Mouse (Mus musculus): Measurements from ENCODE around the gene Vangl1. TPM values are rescaled to one million over a fixed set of nuclear protein-coding genes. Genes with fewer than 3 reads are reported as not detected.

Vangl1 gene
- polyA plus RNA-seq, 1 experiment from 2014 or later, result 59.4 TPM

DNA sequence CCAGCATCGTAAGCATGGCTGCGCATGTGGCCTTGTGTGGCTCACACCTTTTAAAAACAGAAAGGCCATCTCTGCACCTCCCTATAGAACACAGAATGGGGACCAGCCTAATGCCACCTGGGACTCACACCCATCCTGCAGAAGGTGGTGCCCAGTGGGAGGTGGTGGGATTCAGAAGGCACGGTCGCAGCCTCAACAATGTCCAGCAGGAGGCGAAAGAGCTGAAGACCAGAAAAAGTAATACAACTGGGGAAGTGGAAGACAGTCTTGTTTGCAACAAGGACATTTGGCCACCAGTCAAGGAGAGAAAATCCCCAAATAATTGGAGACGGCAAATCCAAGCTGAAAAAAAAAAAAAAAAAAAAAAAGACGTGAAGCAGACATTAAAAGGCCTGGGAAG lies 82.4 kb downstream of the Vangl1 start:
- Histone ChIP-seq H3K4me1 (replicated peaks) (peaks cover 13% of the 10 kb centered on the region), H3K27ac (no peak overlapping the region), H3K27me3 (no peaks in the 10 kb centered on the region), H3K36me3 (no peaks in the 10 kb centered on the region), H3K9ac (no peak overlapping the region), H3K4me3 (replicated peaks) (no peak overlapping the region), H3K9me3 (replicated peaks) (no peaks in the 10 kb centered on the region), H3K4me2 (no peak overlapping the region)
- WGBS (ENCODE audit: insufficient replicate concordance), result 75% methylated on average over 7 of the region's 7 CpGs
- DNase-seq (no peak), ATAC-seq (ENCODE audit: low read depth) (no peak)

DNA sequence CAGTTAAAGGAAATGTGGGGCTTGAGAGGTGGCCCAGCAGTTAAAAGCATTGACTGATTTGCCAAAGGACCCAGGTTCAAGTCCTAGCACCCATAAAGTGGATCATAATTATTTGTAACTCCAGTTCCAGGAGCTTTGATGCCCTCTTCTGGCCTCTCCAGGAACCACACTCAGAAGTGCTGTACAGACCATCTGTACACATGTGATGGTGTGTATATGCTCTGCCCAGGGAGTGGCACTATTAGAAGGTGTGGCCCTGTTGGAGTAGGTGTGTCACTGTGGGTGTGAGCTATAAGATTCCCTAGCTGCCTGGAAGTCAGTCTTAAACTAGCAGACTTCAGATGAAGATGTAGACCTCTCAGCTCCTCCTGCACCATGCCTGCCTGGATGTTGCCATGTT lies 83.5 kb downstream of the Vangl1 start:
- Histone ChIP-seq H3K36me3 (no peaks in the 10 kb centered on the region), H3K4me2 (no peak overlapping the region), H3K4me1 (replicated peaks) (peaks cover 13% of the 10 kb centered on the region), H3K27me3 (no peaks in the 10 kb centered on the region), H3K4me3 (replicated peaks) (no peak overlapping the region), H3K27ac (no peak overlapping the region), H3K9me3 (replicated peaks) (no peaks in the 10 kb centered on the region), H3K9ac (no peak overlapping the region)
- ATAC-seq (ENCODE audit: low read depth) (peak; percentile 89), DNase-seq (peak; percentile 18)

DNA sequence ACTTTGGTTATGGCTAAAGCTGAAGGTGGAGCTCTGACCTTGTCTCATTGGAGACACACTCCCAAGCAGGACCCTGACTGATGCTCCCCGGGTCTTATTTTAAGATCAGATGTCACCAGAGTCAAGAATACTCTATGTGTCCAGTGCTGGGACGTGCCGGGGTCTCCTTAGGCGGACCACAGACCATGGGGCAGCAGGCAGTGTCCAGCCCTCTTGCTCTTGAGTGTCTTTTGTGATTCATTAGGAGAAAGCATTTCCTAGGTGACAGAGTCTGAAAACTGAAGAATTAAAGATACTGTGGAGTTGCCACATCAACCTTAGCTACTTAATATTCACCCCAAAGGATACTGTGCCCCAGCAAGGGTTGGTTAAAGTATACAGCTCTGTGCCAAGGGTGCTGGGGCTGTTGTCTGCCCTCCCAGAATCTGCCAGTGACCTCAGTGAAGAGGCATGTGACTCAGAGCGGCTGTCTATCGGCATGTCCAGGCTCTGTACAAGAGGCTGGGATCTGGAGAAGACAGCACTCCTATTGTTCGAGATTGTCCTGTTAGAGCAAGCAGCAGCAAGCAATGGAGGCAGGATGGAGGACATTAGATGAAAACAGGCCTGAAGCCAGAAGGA lies 92.4 kb downstream of the Vangl1 start:
- Histone ChIP-seq H3K27ac (no peak overlapping the region), H3K9ac (no peak overlapping the region), H3K4me2 (no peak overlapping the region), H3K36me3 (no peaks in the 10 kb centered on the region), H3K27me3 (no peaks in the 10 kb centered on the region), H3K4me1 (replicated peaks) (no peaks in the 10 kb centered on the region), H3K9me3 (replicated peaks) (no peaks in the 10 kb centered on the region), H3K4me3 (replicated peaks) (no peak overlapping the region)
- DNase-seq, result no peak
- no peak for ATAC-seq (ENCODE audit: low read depth)
- 72% methylated on average over 7 of the region's 7 CpGs for WGBS (ENCODE audit: insufficient replicate concordance)

DNA sequence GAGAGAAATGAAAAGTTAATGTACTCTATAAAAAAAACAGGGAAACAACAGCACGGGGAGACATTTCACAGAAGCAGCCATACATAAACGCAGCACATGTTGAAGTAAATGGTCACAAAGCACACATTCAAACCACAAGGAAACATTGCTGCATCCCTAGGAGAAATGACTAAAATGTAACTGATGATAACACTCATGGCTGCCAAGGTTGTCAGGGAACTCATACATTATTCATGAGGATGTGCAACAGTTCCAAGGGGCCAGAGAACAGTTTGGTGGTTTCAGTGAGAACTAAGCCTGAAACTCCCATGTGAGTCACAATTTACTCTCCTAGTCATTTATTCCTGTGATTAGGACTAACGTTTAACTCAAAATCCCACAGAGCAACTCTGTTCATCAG lies 96.3 kb downstream of the Vangl1 start:
- Histone ChIP-seq H3K27me3 (no peaks in the 10 kb centered on the region), H3K4me3 (replicated peaks) (no peak overlapping the region), H3K4me2 (no peak overlapping the region), H3K27ac (no peak overlapping the region), H3K9me3 (replicated peaks) (no peaks in the 10 kb centered on the region), H3K9ac (no peak overlapping the region), H3K4me1 (replicated peaks) (no peaks in the 10 kb centered on the region), H3K36me3 (no peaks in the 10 kb centered on the region)
- WGBS (ENCODE audit: insufficient replicate concordance), result 60% methylated on average over 3 of the region's 3 CpGs
- ATAC-seq (ENCODE audit: low read depth) (no peak), DNase-seq (no peak)

DNA sequence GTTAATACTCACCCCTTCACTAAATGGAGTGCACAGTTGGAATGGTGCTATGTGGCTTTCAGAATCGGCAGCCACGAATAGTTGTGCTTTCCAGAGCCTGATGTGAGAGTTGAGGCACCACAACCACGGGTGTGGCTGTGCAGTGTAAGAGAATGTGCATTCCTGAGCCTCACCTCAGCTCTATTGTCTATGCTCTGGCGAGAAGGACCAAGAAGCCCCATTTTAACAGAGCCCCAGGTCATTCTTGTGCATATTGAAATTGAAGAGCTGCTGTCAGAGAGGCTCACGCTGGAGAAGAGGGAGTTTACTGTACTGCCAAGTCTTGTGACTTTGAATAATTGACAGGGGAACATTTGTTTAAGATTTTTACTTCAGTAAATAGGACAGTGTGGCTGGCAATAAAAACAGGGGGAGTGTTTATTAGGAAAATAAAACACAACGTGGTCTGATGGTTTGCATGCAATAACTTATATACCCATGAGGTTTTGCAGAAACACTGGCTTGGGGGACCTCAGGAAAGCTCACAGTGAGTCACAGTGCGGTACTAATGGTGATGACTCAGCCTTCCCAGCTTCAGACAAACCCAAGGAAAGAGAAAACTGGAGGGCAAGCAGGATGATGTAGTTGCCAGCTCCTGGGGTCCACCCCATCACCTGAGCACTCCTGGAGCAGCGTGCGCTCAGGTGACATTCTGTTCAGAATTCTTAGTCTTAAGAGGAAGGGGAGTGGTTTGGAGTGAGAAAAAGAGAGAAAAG lies 100.5 kb downstream of the Vangl1 start:
- Histone ChIP-seq H3K4me3 (replicated peaks) (no peak overlapping the region), H3K36me3 (no peaks in the 10 kb centered on the region), H3K9ac (no peak overlapping the region), H3K27me3 (no peaks in the 10 kb centered on the region), H3K4me1 (replicated peaks) (no peaks in the 10 kb centered on the region), H3K27ac (no peak overlapping the region), H3K4me2 (no peak overlapping the region), H3K9me3 (replicated peaks) (no peaks in the 10 kb centered on the region)
- 57% methylated on average over 9 of the region's 9 CpGs for WGBS (ENCODE audit: insufficient replicate concordance)
- no peak for DNase-seq
- ATAC-seq (ENCODE audit: low read depth), result no peak

Other genes with a start within 250 kb of the Vangl1 start
- 0.03 TPM in 2 replicates for gene Nhlh2, start 194.6 kb downstream of the Vangl1 start, polyA plus RNA-seq (2015; fragmentation: Nextera tagmentation; extraction: Ambion mirVana)
- 1.9 and 2.0 TPM in 2 replicates for gene Casq2, start 118.3 kb downstream of the Vangl1 start, polyA plus RNA-seq (2015; fragmentation: Nextera tagmentation; extraction: Ambion mirVana)

Data from liver, embryonic 13.5 days (tissue).